Mouse (Mus musculus): ENCODE measurements around the gene Slc26a10.

Slc26a10 gene

GRCm38 (mm10) chr10:127179871-127180694 lies at the start of gene Slc26a10:
Gene Slc26a10, minus strand, starts transcription at chr10:127180645.
- no peak for DNase-seq

GRCm38 (mm10) chr10:127228897-127229296 lies 48.5 kb upstream of the Slc26a10 start:
- peak; percentile 59 to 70 for DNase-seq

- no peak for DNase-seq
Measured at GRCm38 (mm10) chr10:127227163-127227562, 46.7 kb upstream of the Slc26a10 start.

- peak; percentile 40 to 56 for DNase-seq
Measured at GRCm38 (mm10) chr10:127226318-127226895, 46.0 kb upstream of the Slc26a10 start.

GRCm38 (mm10) chr10:127225732-127226131 lies 45.3 kb upstream of the Slc26a10 start:
- DNase-seq: no peak

- no peak for DNase-seq
Measured at GRCm38 (mm10) chr10:127225213-127225612, 44.8 kb upstream of the Slc26a10 start.

GRCm38 (mm10) chr10:127218339-127218738 lies 37.9 kb upstream of the Slc26a10 start:
- no peak for DNase-seq

- no peak for DNase-seq
Measured at GRCm38 (mm10) chr10:127217177-127217576, 36.7 kb upstream of the Slc26a10 start.

GRCm38 (mm10) chr10:127216456-127216855 lies 36.0 kb upstream of the Slc26a10 start:
- DNase-seq: peak in 1 of 2 experiments; percentile 52

GRCm38 (mm10) chr10:127214422-127214803 lies 34.0 kb upstream of the Slc26a10 start:
- DNase-seq: no peak

- no peak for DNase-seq
Measured at GRCm38 (mm10) chr10:127213704-127214421, 33.4 kb upstream of the Slc26a10 start.

- peak in 1 of 2 experiments; percentile 64 for DNase-seq
Measured at GRCm38 (mm10) chr10:127213272-127213671, 32.8 kb upstream of the Slc26a10 start.

GRCm38 (mm10) chr10:127211414-127211854 lies 31.0 kb upstream of the Slc26a10 start, which contains the start of gene Pip4k2c:
Gene Pip4k2c, minus strand, starts transcription at chr10:127211585.
- DNase-seq: peak; percentile 92 to 95

- DNase-seq: no peak
Measured at GRCm38 (mm10) chr10:127210961-127211405, 30.5 kb upstream of the Slc26a10 start.

- no peak for DNase-seq
Measured at GRCm38 (mm10) chr10:127209928-127210570, 29.6 kb upstream of the Slc26a10 start.

GRCm38 (mm10) chr10:127208921-127209320 lies 28.5 kb upstream of the Slc26a10 start:
- no peak for DNase-seq

GRCm38 (mm10) chr10:127205373-127205772 lies 24.9 kb upstream of the Slc26a10 start:
- no peak for DNase-seq

GRCm38 (mm10) chr10:127204589-127204988 lies 24.1 kb upstream of the Slc26a10 start:
- no peak for DNase-seq

- no peak for DNase-seq
Measured at GRCm38 (mm10) chr10:127203106-127203505, 22.7 kb upstream of the Slc26a10 start.

- peak in 1 of 2 experiments; percentile 7 for DNase-seq
Measured at GRCm38 (mm10) chr10:127200279-127200678, 19.8 kb upstream of the Slc26a10 start.

- DNase-seq: peak in 1 of 2 experiments; percentile 4
Measured at GRCm38 (mm10) chr10:127199474-127199873, 19.0 kb upstream of the Slc26a10 start.

GRCm38 (mm10) chr10:127199068-127199467 lies 18.6 kb upstream of the Slc26a10 start:
- no peak for DNase-seq

GRCm38 (mm10) chr10:127198492-127198891 lies 18.0 kb upstream of the Slc26a10 start:
- DNase-seq: no peak

All from cerebellum, adult 18-20 months (tissue).